Mouse (Mus musculus) urinary bladder, postnatal 36 days (tissue): ENCODE data around the gene Tes.

ENCODE experiments used
- DNase-seq, 2 experiments: peaks; one replicate each; pipeline ENCODE4 v3.0.0; 2022; ENCODE audit warnings: low spot score in 2 of 2, mixed read lengths in 1 of 2

The Tes gene

GRCm38 (mm10) chr6:17079304-17079703 is 14.4 kb downstream of the Tes start:
- no peak for DNase-seq

DNA sequence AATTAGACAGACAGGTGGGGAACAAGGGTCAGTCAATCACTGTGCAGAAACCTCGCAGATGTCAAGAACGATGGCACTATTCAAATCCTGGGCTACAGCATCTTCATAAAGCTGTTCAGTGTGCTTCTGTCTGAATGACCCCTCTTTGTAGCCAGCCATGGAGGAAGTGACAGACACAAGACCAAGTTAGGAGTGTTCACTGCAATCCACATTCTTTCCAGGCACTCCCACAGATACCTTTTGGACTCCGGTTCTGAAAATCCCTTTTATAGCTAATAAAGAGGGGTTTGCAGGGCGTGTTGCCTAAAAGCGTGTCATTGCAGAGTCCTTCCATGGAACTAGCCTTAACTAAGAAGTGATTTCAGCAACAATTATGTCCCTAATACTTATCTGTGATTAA is 14.9 kb downstream of the Tes start:
- DNase-seq, result no peak

- DNase-seq, result no peak
These were observed 17.3 kb downstream of the Tes start for GRCm38 (mm10) chr6:17082238-17082637.

DNA sequence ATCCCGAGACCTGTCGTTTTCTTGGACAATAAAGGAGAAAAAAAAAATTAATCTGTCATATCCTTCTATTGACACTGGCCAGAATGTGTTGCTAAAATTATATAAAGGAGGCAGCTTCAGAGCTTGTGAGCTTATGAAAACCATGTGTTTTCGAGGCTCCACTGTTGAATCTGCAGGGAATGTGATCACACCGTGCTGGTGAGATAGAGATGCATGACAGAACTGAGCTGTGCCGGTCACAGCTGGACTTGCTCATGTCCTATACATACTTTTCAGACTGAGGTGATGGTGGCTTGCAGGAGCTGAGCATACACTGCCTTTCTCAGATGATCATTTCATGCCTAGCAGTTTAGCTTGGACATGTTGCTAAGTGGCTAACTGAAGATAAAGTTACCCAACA is 17.9 kb downstream of the Tes start:
- no peak for DNase-seq

GRCm38 (mm10) chr6:17087485-17087884 is 22.5 kb downstream of the Tes start:
- peak; percentile 60 to 78 for DNase-seq

DNA sequence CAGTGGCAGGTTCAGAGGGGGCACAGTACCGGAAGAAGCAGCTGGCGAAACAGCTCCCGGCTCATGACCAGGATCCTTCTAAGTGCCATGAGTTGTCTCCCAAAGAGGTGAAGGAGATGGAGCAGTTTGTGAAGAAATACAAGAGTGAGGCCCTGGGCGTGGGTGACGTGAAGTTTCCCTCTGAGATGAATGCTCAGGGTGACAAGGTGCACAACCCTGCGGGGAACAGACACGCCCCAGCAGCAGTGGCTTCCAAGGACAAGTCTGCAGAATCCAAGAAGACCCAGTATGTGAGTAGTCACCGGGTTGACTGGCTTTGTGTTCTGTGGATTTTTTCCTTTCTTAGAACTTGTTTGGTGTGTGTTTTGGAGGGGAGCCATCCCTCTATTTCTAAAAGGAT is 32.4 kb downstream of the Tes start:
- DNase-seq, result no peak

- DNase-seq, result no peak
These were observed 33.6 kb downstream of the Tes start for GRCm38 (mm10) chr6:17098559-17098958.

- no peak for DNase-seq
These were observed 34.7 kb downstream of the Tes start for GRCm38 (mm10) chr6:17099477-17100130.

- peak; percentile 28 to 43 for DNase-seq
These were observed 40.8 kb downstream of the Tes start for GRCm38 (mm10) chr6:17105714-17106113.

DNA sequence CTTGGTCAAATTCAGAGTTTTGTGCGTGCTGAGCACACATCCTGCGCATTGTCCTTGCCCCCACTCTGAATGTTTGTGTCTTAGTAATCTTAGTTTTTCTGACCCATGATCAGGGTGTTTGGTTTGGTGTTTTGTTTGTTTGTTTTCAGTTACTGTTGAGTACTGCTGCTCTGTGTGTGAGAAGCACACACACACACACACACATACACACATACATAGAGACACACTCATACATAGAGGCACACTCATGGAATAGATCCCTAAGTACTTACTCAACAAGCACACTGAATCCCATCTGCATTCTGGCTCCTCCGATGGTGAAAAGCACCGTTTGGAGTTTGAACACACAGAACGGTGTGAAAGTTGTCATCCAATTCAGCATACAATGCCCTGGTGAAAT is 41.5 kb downstream of the Tes start:
- no peak for DNase-seq

DNA sequence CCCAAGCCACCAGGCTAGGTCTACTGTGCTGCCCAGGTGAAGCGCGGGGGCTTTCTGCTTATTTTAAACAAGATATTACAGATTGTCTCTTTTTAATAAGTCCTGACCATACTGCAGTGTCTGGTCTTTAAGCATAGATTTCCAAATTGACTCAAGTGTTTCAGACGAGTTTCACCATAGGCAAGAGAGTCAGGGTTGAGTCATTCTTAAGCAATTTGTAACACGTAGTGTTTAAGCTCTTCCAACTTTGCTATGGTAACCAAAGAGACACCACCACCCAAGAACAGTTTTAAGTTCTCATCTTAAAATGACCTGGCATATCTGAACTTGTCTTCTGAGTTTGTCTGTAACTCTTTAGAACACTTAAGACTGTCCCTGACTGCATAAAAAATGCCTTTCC is 44.3 kb downstream of the Tes start:
- DNase-seq, result no peak

GRCm38 (mm10) chr6:17110564-17111100 is 45.7 kb downstream of the Tes start:
- DNase-seq, result peak in 1 of 2 experiments; percentile 37

- no peak for DNase-seq
These were observed 47.1 kb downstream of the Tes start for GRCm38 (mm10) chr6:17112081-17112480.

DNA sequence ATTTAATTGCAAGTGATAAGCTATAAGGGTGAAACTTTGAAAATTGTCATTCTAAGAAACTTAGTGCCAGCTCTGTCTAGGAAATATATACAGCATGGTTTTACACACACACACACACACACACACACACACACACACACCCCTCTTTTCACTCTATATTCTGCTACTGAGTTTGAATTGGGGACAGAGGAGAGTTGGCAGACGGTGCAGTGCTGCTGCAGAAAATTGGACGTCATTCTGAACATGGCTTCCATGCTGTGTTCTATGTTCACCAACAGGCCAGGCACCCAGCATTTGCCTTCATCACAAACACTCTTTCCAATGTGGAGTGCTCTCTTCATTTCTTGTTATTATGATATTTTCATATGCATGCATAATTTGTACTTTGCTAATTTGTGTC is 48.0 kb downstream of the Tes start:
- DNase-seq, result no peak

DNA sequence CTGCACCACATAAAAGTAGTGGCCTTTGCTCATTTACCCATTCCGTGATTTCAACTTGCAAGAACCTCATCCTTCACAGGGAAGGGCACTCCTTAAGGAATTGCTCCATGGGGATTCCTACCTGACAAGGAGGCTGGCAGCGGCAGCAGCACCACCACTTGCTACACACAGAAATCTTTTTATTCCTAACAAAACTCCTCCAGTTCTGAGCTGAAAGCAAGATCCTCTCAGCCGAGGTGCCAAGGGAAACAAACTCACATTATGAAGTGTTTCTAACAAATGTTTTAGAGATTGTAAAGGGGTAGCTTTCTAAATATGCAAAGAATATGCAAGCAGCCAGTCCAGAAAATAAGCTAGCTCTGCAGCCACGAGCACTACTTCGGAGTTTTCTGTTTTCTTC is 49.6 kb downstream of the Tes start:
- no peak for DNase-seq

- peak in 1 of 2 experiments; percentile 9 for DNase-seq
These were observed 50.3 kb downstream of the Tes start for GRCm38 (mm10) chr6:17115046-17115790.

DNA sequence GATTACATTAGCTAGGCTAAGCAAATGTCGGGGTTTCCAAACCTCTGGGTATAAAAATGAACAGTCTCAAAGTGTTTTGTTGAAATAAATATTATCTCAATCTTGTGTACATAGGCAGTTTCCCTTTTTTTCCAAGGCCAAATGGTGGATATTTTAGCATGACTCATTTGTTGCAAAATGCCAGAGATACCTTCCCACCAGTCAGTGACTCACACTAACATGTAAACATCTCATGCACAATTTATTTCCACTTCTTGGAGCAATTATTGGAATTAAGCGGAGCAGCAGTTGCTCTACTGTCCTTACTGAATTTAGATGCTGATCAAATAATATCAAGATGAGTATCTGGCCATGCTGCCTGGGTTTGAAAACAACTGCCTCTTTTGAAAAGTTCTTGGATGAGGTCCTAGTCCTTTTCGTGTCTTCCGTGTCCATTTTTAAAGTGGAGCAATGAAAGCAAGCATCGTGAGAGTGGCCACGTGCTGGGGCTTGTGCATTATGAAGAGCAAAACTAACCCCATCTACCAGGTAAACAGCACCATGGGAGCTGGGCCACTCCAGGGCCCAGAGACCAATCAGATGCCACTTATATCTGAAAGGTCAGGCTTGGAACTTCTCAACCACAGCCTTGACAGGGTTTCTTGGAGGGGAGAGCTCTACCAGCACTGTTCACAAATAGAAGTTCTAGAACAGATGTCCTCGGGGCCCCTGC is 54.7 kb downstream of the Tes start:
- DNase-seq, result no peak

GRCm38 (mm10) chr6:17140021-17140420 is 75.1 kb downstream of the Tes start:
- DNase-seq, result no peak

- DNase-seq, result no peak
These were observed 77.8 kb downstream of the Tes start for GRCm38 (mm10) chr6:17142577-17143359.

GRCm38 (mm10) chr6:17151071-17151715 is 86.2 kb downstream of the Tes start:
- no peak for DNase-seq

- DNase-seq, result no peak
These were observed 87.6 kb downstream of the Tes start for GRCm38 (mm10) chr6:17152551-17152950.
